Mouse (Mus musculus) G1E-ER4 (cell line): ENCODE data around the gene Apol11a. TPM values are rescaled to one million over a fixed set of nuclear protein-coding genes. Genes with fewer than 3 reads are reported as not detected.
"Not testable (repeated sequence)": the region's sequence is repeated elsewhere in the genome, so short reads cannot be mapped to it uniquely, and the experiment has no call there.

Experiments used
- GATA1 ChIP-seq: IDR thresholded peaks from one replicate; pipeline ENCODE4 v1.8.0; 2012; ENCODE audit warnings: low read length, inconsistent platforms
- polyA plus RNA-seq: library from polyadenylated mRNA; stranded (reverse); fragments of >175 nt; gene quantifications from 2 replicates; pipeline ENCODE4 v1.2.3, GENCODE M21; 2012

Gene Apol11a
- polyA plus RNA-seq: not detected in 2 replicates

- not testable (repeated sequence) for TF ChIP-seq GATA1
These were observed at the start of gene Apol11a for GRCm38 (mm10) chr15:77507966-77508365. Gene Apol11a, plus strand, starts transcription at chr15:77508271.

GRCm38 (mm10) chr15:77476693-77477092 lies 31.4 kb upstream of the Apol11a start, which contains the start of gene Apol10a:
Gene Apol10a, plus strand, starts transcription at chr15:77477047.
- not testable (repeated sequence) for TF ChIP-seq GATA1

- no peak for TF ChIP-seq GATA1
These were observed 25.8 kb upstream of the Apol11a start for GRCm38 (mm10) chr15:77482140-77482794.

DNA sequence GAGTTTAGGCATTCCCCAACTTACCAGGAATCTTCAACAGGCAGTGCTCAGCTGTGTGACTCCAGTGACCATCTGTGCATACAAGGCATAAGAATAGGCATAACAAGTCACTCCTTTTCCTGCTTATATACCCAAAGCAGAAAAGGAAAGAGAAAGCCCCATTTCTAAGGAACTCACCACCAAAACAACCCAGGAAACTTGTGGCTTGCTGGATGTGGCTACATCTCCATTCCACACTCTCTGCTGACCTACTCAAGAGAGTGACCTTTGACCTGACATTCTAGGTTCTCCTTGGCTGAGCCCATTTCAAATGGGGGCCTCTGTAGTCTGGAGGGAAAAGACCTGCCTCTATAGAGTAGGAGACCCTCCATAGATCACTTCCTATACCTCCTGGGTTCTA lies 25.1 kb downstream of the Apol11a start, which contains the start of gene Apol7c:
Gene Apol7c (minus strand): TSS at position 101 of the 400 bp plus-strand sequence.
- no peak for TF ChIP-seq GATA1

GRCm38 (mm10) chr15:77561792-77562191 lies 53.7 kb downstream of the Apol11a start, which contains the start of gene 1700025B11Rik:
Gene 1700025B11Rik, minus strand, starts transcription at chr15:77561892.
- TF ChIP-seq GATA1: no peak

GRCm38 (mm10) chr15:77563219-77563618 lies 55.1 kb downstream of the Apol11a start:
- no peak for TF ChIP-seq GATA1

Other genes starting within 250 kb of the Apol11a start
- 1.0 and 2.1 TPM in 2 replicates for gene Rbfox2, start 201.3 kb upstream of the Apol11a start, polyA plus RNA-seq
- not detected in 2 replicates for gene Apol7a, start 109.2 kb upstream of the Apol11a start, polyA plus RNA-seq
- not detected in 2 replicates for gene Apol9a, start 97.1 kb upstream of the Apol11a start, polyA plus RNA-seq
- not detected in 2 replicates for gene Apol7b, start 60.8 kb upstream of the Apol11a start, polyA plus RNA-seq
- gene Apol10a, start 31.2 kb upstream of the Apol11a start, polyA plus RNA-seq: not detected in 2 replicates
- not detected in 2 replicates for gene Apol7c, start 25.0 kb downstream of the Apol11a start, polyA plus RNA-seq
- not detected in 2 replicates for gene 1700025B11Rik, start 53.6 kb downstream of the Apol11a start, polyA plus RNA-seq
- gene Apol10b, start 87.9 kb downstream of the Apol11a start, polyA plus RNA-seq: not detected in 2 replicates
- not detected in 2 replicates for gene Gm36245, start 91.0 kb downstream of the Apol11a start, polyA plus RNA-seq
- not detected in 2 replicates for gene Apol11b, start 135.0 kb downstream of the Apol11a start, polyA plus RNA-seq
- gene Apol7e, start 190.6 kb downstream of the Apol11a start, polyA plus RNA-seq: not detected in 2 replicates
- not detected in 2 replicates for gene Apol9b, start 220.8 kb downstream of the Apol11a start, polyA plus RNA-seq
- not detected in 2 replicates for gene Apol8, start 248.7 kb downstream of the Apol11a start, polyA plus RNA-seq